Mouse (Mus musculus) right cerebral cortex, postnatal 14 days (tissue): ENCODE results near the gene Cyp1a2.

Source experiments
- DNase-seq: peaks from one replicate; pipeline ENCODE4 v3.0.0; 2022

Cyp1a2 gene

DNA sequence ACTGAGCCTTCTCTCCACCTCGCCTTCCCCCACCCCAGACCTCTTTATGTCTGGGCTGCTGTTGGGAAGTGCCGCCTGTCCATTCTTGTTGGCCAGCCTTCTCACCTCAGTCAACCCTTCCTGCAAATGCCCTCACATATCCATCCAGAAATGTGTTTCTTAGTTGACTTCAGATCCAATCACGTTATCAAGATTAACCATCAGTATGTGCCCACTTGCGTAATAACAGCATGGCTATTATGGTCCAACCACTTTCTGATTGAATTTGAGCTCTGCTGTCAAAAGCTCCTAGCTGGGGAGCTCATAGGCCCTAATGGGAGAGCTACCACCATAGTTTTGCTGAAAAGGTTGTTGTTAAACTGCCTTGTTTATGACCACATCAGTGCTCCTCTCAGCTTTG lies 12.5 kb downstream of the Cyp1a2 start:
- DNase-seq: no peak

DNA sequence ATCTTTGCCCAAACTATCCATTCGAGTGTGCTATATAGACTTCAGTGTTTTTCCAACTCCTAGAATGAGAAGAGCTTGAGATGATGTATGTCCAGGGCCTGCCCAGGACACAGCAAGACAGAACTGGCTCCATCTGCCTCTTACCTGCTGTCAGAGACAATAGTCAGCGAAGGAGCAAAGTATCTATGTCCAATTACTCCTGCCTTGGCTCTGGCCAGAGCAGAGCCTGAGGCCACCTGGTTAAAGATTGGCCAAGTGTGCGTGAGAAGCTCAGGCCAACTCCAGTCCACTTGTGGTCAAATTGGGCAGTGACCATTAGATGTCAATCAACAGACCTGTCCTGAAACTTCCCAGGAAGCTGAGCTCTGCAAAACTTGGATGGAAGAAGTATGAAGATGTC lies 13.9 kb downstream of the Cyp1a2 start:
- DNase-seq: no peak

DNA sequence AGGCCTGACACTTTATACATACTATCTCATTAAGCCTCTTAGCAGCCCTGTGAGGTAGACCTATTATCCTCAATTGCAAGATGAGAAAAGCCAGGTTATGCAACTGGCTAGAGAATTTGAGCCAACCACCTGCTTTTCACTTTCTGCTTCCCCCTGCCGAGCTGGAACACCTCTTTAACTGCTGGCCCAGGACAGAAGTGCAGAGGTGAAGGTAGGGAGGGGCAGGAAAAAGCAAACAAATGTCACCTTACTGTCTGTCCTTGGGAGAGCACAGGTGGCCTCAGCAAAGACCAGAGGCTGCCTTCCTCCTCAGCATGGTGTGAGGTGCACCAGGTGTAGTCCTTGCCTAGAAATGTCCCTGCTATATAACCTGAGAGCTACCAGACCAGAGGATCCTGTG lies 15.2 kb downstream of the Cyp1a2 start:
- DNase-seq: no peak

DNA sequence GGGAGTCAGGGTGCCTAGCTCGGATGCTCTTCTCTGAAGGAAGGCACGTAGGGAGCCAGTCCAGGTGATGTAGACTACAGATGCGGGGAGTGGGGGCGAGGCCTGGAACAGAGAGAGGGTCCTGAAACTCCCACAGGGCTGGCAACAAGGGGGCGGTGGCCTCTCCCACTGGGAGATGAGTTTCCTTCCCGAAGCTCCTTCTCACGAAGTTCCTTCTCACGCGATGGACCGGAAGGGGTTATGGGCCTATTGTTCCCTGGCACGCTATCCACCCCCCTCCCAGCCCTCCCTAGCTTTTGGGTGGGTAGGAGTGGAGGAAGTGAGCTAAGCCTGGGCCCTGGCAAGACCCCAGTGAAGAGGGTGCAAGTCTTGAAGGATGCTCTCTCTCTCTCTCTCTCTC lies 15.7 kb downstream of the Cyp1a2 start:
- DNase-seq: no peak

DNA sequence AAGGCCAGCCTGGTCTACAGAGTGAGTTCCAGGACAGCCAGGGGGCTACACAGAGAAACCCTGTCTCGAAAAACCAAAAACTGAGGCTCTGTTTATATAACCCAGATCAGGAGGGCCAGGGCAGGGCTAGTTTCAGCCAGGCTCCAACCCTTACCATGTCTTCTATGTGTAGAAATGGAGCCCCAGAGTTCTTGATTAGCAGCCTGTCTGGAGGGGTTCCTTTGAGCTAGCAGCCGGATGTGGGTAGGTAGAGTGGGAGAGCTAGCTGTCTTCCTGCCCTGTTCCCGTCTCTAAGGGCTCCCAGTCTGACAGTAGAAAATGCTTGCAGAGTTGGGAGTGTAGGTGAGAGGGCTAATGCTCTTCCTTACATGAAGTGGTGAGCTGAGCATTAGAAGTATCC lies 16.4 kb downstream of the Cyp1a2 start:
- DNase-seq: no peak

DNA sequence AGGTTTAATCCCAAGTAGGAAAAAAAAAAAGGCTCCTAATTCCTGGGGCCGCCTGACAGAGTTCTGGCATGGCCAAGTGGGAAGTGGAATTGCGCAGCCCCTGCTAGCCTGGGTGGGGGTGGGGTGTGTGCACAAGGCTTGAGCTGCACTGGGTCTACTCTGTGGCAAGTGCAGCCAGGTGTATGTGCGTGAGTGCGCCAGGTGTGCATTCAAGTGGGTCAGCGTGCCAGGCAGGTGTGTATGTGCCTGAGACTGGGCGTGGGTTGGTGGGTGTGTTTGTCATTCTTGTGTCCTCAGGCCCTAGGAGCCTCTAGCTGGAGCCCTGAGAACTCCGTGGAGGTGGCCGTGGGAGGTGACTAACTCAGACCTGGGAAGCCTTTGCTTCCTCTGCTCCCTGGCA lies 17.0 kb downstream of the Cyp1a2 start:
- no peak for DNase-seq

DNA sequence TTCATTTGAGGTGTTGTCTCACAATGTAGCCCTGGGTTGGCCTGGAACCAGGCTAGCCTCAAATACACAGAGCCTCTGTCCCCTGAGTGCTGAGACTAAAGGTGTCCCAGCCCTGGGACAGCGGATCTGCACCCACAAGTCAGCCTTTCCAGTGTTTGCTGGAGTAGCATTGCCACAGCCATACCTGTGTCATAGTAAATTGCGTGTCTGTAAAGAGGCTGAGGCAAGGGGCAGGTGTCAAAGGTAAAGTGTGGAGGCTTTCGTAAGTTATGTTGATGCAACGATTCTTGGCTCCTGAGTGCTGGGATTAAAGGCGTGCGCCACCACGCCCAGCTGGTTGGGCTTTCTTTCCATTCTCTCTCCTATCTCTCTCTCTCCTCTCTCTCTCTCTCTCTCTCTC lies 18.9 kb downstream of the Cyp1a2 start:
- DNase-seq: no peak

DNA sequence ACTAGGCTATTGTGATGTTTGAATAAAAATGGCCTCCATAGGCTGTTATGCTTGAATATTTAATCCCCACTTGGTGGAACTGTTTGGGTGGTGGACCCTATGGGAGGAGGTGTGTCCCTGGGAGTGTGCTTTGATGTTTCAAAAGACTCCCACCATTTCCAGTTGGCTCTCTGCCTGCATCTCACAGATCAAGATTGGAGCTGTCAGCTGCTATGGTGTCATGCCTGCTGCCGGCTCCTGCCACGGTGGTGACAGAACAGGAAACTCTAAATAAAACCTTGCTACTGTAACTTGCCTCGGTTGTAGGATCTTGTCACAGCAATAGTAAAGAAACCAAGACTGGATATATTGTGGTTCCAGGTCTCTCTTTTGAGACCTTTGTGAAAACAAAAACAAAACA lies 22.0 kb downstream of the Cyp1a2 start:
- no peak for DNase-seq

DNA sequence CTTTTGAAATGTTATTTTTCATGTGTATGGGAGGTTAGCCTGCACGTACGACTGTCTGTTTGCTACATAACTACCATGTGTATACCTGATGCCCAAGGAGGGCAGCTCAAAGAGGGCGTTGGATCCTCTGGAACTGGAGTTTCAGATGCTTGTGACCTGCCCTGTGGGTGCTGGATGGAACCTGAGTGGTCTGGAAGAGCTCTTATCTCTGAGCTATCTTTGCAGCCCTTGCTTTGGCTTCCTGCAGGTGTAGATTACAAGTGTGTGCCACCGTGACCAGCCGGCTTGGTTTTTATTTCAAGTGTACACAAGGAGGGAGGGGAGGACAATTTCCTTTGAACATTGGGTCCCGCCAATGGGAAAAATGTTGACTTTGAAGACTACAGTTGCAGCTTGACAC lies 23.0 kb downstream of the Cyp1a2 start:
- DNase-seq: no peak

DNA sequence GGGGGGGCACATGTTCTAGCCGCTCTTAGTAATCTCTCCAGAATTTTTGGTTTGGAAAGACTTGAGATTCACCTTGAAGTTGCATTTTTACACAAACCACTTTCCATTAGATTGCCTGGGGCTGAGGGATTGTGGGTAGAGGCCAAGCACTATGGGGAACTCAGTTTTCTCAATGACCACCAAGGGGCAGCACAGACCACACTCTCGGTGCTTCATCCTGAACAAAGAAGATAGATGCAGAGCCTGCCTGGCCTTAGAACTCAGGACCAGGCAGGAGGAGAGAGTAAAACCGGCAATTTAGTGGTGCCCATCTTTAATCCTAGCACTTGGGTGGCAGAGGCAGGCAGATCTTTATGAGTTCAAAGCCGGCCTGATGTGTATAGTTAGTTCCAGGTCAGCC lies 23.7 kb downstream of the Cyp1a2 start:
- peak; percentile 73 for DNase-seq

DNA sequence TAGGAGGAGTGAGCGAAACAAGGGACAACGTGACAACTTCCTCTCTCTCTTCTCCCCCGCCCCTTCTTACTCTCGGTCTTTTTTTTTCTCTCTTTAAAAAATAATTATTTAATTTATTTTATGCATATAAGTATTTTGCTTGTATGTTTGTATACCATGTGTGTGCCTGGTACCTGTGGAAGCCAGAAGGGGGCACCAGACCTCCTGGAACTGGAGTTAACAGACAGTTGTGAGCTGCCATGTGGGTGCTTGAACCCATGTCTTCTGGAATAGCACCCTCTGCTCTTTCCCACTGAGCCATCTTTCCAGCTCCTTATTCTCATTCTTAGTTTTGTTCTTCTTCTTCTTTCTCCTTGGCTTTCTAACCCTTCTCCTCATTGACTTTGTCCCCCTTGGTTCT lies 24.5 kb downstream of the Cyp1a2 start:
- no peak for DNase-seq

DNA sequence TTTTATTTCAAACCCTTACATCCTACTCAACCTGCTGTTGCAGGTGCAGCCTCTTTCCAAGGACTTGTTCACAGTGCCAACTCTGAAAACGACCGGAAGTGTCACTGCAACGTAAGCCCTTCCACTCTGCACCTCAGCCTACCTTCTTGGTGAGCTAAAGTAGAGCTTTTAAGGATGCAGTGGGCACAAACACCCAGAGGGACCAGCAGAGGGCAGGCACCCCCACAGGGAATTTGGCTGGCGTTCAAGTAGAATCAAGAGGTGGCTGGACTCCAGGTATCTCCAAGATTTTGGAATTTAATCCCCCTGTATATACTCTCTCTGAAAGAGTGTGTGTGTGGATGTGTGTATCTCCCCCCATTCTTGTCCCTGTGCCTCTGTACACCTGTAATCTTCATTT lies 25.7 kb downstream of the Cyp1a2 start:
- no peak for DNase-seq

DNA sequence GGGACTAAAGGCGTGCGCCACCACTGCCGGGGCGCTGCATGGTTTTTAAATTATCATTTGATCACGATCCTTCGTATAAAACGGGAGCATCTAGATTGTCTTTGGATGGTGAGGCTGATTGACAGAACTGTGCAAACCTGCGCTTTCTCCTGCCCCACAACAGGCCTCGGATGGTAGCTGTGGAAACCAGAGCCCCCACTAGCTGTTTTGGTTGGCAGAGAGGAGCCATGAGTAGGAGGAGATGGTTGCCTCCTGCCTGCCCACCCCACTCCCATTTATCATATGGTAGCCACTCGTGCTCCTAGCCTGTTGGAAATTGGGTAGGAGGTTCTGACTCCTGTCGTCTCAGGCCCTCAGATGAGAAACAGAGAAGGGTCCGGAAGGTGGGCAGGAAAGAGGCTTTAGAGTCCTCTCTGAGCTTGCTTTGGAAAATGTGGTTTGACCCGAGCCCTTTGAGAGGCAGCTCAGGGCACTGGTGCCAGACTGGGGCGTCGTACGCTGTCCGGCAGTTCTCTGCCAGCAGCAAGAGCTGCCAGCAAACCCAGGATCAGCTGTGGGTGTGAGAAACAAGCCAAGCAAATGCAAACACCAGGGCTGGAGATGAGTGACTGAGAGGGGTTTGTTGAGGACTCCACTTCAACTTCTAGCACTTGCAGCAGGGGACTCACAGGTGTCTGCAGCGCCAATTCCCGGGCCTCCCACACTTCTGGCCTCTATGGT lies 26.7 kb downstream of the Cyp1a2 start:
- no peak for DNase-seq

DNA sequence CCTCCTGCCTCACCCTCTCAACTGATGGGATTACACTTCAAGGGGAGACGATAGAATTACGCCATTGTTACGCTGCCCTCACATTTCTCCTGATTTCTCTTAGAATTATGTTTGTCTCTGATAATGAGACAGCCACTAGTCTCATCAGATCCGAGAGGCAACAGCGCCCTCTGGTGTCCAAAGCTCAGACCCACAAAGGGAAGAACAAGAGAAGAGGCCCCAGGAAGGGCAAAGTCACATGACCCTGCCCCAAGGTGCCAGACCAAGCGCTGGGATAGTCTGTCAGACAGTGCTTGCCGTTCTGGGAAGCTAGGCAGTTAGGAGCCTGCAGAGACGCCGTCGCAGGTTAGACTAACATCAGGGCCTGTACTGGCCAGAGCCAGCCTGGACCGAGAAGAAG lies 27.8 kb downstream of the Cyp1a2 start:
- peak; percentile 97 for DNase-seq

DNA sequence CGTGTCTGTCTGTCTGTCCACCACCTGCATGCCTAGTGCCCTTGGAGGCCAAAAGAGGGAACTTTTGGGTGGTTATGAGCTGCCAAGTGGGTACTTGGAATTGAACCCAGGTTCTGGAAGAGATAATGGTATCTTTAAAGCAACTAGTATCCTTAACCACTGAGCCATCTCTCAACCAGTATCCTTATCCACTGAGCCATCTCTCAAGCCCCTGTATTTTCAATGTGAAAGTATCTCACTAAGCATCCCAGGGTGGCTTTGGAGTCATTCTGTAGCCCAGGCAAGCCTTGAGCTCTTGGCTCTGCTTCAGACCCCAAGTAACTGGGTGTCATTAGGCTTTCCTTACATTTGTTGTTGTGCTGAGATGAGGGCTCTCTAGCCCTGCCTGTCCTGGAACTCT lies 28.5 kb downstream of the Cyp1a2 start:
- DNase-seq: no peak

DNA sequence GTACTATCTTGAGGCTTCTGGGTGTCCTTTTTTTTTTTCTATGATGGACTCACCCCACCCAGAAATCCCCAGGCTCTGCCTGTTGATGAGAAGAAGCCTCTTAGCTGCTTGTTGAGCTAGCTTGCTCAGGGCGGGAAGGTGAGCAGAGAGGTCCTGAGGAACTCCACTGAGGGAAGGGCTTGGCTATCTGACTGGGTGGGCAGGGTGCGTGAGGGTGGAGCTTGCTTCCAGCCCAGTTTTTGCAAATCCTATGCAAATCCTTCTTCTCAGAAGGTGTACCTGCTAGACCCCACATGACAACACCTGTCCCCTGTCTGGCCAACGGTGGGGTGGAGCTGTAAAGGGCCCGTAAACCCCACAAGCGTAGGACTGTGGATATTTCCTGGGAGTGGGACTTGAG lies 30.2 kb downstream of the Cyp1a2 start, which contains the start of gene Csk:
Csk (minus strand) TSS at position 349 of the 400 bp plus-strand sequence.
- no peak for DNase-seq

DNA sequence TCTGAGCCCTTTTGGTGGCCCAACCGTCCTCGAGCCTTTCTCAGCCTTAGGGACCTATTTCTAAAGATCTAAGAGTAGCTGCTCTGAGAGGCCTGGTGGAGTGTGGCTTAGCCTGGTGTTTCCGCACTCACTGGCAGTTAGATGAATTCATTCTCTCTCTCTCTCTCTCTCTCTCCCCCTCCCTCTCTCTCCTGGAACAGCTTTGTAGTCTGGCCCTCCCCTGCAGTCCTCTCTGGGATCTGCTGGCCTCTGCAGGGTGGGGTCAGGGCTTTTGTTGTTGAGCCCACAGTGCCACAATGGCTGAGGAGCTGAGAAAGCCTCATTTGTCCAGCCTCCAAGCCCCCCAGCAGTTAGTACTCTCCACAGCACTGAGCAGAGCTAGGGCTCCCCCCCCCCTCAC lies 30.6 kb downstream of the Cyp1a2 start:
- no peak for DNase-seq

DNA sequence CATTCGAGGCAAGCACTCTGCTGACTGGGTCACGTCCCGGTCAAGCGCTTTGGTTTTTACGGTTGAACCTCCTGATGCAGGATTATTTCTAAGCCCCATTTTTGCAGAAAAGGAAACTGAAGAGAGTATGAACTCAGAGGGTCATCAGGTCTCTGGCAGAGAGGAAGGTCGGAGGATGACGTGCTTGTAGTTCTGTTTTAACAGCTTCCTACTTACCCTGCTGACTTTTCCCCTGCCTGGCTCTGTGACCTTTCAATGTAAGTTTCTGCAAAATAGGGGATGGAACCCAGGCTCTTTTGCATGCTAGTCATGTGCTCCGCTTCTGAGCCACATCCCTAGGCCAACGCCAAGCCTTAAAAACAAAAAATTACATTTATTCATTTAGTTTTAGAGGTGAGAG lies 31.2 kb downstream of the Cyp1a2 start:
- no peak for DNase-seq

DNA sequence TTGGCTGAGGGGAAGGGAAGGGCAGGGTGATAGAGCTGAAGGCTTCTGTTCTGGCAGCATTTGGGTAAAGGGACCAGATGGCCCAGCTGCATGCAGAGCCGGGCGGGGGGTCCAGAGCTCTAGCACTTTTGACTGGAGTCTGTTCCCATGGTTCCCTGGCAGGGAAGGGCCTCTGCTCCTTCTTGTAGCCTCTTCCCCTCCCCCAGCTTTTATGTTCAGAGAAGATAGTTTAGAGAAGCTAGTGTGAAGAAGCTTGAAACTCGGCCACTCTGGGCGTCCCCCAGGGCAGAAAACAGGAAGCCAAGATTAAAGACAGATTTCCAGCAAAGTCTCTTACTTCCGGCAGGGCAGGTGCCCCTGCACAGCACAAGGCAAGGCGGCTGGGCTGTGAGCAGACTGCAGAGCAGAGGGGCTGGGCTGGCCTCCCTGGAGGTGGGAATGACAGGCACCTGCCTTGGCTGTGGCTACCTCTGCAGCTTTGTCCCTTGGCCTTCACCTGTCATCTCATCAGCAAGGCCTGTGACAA lies 32.7 kb downstream of the Cyp1a2 start:
- no peak for DNase-seq

DNA sequence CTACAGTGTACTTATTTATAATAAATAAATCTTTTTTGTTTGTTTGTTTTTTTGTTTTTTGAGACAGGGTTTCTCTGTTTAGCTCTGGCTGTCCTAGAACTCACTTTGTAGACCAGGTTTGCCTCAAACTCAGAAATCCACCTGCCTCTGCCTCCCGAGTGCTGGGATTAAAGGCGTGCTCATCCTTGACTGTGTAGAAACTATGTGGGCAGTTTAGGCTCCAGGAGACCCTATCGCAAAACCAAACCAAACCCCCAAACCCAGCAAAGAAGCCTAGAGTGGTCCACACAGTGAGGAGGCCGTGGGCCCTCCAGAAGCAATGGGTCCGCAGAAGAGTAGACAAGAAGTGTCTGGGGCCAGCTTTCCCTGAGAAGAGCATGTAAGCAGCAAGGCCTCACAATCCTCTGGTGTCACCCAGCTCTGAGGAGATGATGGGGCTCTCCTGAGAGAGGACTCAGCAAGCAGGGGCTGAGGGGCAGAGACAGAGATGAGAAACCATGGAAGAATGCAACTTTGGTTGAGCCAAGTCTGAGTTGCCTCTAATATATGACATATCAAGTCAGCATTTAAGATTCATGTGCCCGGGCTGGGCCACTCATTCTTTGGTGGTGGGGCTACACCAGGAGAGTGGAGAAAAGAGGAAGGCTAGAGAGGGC lies 33.2 kb downstream of the Cyp1a2 start:
- DNase-seq: no peak

DNA sequence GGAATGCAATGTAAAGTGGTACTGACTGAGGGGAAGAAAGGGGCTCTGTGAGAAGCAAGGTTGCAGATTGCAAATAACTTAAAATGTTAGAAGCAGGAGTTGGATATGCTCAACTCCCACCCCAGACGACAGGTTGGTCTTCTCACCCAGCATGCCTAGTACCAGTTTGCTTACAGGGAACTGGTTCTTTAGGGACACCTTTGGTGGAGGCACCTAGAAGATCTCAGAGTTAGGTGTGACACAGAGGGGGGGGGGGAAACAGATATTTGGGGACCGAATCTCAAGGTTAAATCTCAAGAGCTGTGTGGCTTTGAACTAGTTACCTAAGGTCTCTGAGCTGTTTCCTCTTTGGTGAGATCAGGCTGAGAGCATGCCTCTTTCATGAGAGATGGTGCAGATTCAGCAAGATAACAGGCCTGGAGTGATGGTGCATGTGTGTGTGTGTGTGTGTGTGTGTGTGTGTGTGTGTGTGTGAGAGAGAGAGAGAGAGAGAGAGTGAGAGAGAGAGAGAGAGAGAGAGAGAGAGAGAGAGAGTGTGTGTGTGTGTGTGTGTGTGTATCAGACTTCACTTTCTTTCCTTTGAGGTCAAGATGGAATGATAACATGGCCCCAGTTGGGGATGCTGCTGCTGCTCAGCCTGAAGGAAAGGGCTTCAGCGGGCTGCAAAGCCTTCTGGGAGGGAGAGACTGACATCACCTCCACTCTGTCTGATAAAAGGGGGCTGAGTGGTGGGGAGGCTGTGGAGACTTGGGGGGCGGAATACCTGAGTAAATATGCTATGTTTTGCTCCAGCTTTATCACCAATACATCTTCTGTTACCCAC lies 36.0 kb downstream of the Cyp1a2 start:
- DNase-seq: no peak

DNA sequence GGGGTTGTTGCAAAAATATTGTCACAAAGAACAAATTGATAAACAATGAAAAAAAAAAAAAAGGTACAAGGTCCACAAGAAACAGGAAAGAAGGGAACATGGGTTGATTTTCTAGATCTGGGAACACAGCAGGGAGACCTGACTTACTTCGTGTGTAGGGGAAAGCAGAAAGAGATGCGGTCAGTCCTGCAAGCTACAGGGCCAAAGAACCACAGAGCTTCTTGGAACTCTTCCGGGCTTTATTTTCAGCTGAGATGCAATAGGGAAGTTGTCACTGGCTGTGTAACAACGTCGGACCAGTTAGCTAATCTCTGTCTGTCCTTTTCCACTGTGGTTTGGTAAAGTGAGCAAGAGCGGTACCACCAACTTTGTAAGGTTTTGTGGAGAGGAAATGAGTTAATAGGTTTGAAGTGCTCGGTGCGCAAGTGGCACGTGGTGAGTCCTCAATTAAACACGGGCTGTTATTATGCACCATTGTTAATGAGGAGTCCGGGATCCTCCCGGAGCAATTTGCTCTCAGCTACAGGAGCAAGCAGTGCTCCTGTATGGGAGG lies 36.9 kb downstream of the Cyp1a2 start:
- no peak for DNase-seq
